Mouse (Mus musculus) bone marrow, adult 2 months (tissue): ENCODE data around the gene Slc22a12.

ENCODE experiments used
- CTCF ChIP-seq: fragments of 200-500 bp; IDR thresholded peaks from 2 replicates; pipeline ENCODE4 v1.5.1; 2011; ENCODE audit warnings: low read length, control low read depth; ENCODE audit not compliant: control insufficient read depth, insufficient read depth
- POLR2A ChIP-seq: fragments of 200-500 bp; IDR thresholded peaks from 2 replicates; pipeline ENCODE4 v1.6.1; 2011; ENCODE audit warnings: low read depth, mild to moderate bottlenecking, control low read depth, low read length, borderline replicate concordance; ENCODE audit not compliant: control insufficient read depth

DNA sequence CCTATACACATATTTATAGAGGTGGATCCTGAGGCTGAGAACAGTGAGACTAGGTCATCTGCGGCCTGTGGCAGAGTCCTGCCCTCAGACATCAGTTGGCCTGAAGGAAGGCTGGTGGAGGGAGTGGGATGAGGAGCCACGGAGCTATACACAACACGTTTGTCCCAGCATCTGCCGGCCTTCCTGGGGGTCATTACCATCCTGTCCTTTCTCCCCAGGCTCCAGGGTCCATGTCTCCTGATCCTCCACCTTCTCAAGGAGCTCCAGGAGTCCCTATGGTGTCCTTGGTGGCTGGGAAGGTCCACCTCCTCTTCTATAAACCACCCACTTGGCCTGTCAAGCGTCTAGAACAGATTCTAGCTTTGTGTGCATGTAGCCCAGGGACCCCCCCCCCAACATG lies 5.0 kb upstream of the Slc22a12 start:
- TF ChIP-seq CTCF (no peak), POLR2A (no peak)
